Mouse (Mus musculus): ENCODE data around the gene Runx1.

The Runx1 gene

GRCm38 (mm10) chr16:92697737-92698611 is 128.0 kb downstream of the Runx1 start:
- peak; percentile 68 for DNase-seq (ENCODE audit: low spot score)

DNA sequence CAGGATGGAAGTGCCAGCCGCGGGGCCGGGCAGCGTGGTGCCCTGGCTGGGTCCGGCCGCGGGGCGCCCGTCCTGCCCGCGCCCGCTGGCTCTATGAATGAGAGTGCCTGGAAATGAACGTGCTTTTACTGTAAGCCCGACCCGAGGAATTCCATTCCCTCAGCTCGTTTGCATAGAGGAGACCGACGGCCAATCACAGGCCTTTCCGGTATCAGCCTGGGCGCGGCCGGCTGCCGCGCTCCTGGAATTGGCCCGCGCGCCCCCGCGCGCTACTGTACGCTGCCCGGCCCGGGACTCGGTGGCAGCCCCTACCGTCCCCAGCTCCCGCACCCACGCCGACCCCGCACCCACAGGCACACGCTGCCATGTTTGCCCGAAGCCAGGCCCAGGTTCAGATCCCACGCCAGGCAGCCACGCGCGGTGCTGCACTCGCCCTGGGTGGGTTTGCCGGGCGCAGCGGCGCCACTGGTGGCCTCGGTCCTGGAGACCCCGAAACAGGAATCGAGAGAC is 128.7 kb downstream of the Runx1 start:
- peak; percentile 76 for DNase-seq (ENCODE audit: low spot score)

- DNase-seq (ENCODE audit: low spot score), result no peak
These were observed 129.4 kb downstream of the Runx1 start for GRCm38 (mm10) chr16:92696411-92697015.

DNA sequence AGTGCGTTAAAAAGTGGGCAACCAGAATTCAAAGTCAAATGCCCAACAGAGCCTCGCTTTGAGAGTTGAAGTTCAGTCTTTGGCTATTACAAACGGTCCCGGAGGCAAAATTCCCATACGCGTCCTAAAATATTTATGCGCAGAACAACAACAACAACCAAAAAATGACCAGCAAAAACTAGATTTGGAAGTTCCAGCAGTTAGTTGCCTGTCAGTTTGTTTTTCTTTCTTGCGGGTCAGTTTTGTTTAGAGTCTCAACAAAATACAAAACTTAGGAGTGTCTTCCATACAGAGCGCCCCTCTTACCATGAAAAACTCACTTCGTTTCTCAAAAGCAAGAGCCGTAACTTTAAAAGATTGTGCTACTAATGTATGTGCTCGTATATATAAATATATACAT is 130.0 kb downstream of the Runx1 start:
- DNase-seq (ENCODE audit: low spot score), result no peak

GRCm38 (mm10) chr16:92695200-92695921 is 130.6 kb downstream of the Runx1 start:
- no peak for DNase-seq (ENCODE audit: low spot score)

DNA sequence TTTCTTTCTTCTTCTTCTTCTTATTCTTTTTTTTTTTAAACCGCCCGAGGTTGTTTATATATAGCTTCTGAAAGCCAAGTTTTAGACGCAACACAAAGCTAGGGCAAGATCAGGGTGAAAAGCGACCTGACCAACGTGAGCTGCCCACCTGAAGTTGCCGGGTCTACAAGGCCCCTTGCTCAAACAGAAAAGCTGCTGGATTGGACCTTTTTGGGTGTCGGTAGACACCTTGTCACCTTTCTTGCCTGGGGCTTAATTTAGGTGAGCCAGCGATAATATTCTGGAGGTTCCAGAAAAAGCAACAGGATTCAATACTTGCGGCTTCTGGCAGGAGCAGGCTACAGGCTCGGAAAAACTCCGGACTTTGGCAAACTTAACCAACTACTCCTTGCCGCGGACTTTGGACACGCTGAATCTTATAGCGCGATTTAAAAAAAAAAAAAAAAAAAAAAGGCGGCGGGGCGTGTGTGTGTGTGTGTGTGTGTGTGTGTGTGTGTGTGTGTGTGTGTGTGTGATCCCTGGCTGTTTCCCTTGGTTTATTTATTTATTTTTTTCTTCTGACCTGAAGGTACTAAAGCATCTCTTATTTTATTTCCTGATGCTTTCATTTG is 131.3 kb downstream of the Runx1 start:
- no peak for DNase-seq (ENCODE audit: low spot score)

DNA sequence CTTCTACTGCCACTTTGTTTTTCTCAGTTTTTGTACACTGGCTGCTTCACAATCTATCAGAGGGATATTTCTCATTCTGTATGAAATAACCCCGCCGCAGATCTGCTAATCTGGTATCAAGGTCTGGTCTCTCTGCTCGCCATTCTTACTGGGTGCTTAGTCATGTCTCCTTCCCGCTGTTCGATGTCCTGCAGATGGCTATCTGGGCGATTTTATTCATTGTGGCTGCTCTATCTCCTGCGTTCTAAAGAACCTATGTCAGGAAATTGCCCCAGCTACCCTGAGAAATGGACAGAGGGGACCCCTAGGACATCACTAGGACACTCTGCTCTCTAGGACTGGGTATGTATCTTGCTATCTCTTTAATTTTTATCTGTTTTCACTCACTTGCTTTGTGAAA is 135.2 kb downstream of the Runx1 start:
- DNase-seq (ENCODE audit: low spot score), result no peak

- DNase-seq (ENCODE audit: low spot score), result no peak
These were observed 137.0 kb downstream of the Runx1 start for GRCm38 (mm10) chr16:92688941-92689340.

- DNase-seq (ENCODE audit: low spot score), result no peak
These were observed 139.0 kb downstream of the Runx1 start for GRCm38 (mm10) chr16:92686978-92687377.

GRCm38 (mm10) chr16:92685766-92686315 is 140.1 kb downstream of the Runx1 start:
- no peak for DNase-seq (ENCODE audit: low spot score)

GRCm38 (mm10) chr16:92684423-92685211 is 141.3 kb downstream of the Runx1 start:
- DNase-seq (ENCODE audit: low spot score), result no peak

GRCm38 (mm10) chr16:92676630-92677029 is 149.3 kb downstream of the Runx1 start:
- no peak for DNase-seq (ENCODE audit: low spot score)

DNA sequence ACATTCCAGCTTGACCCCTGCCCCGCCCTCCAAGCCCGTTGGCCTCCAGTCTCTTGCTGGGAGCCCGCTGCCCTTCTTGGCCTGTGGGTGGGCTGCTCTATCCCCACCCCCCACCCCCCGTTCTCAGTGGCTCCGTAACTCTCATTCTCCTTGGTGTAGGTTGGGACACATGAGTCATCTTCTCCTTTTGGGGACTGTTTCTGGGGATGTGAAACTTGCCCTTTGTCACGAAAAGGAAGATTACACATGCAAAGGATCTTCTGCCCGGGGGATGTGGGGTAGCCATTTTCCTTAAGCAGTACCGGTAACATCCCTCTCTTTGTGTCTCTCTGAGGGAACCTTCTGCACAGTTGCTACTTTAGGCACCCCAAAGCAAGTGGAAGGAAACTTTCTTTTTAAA is 150.3 kb downstream of the Runx1 start:
- DNase-seq (ENCODE audit: low spot score), result no peak

DNA sequence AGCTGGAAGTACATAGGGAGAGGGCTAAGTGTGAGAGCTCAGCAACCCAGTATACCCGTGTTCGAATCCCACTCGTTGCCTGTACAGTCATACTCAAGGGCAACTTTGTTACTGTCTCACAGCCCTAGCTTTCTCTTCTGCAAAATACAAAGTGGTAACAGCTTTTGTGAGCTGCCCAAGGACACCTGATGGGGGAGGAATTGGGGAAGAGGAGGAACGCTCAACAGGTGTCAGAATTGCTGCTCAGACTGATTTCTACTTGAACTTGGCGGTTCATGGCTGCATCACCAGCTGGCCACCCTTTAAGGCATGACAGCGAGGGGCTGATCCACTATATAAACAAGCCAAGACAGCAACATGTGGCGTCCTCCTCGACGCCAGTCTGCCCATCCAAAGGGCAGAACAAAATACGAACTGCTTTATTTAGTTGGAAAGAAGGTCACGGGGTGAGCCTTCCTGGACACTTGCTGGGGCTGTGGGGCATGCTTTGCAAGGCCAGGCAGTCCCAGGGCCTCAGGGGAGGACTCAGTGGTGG is 151.0 kb downstream of the Runx1 start:
- DNase-seq (ENCODE audit: low spot score), result no peak

GRCm38 (mm10) chr16:92674121-92674816 is 151.7 kb downstream of the Runx1 start:
- no peak for DNase-seq (ENCODE audit: low spot score)

GRCm38 (mm10) chr16:92668807-92669206 is 157.1 kb downstream of the Runx1 start:
- no peak for DNase-seq (ENCODE audit: low spot score)

- no peak for DNase-seq (ENCODE audit: low spot score)
These were observed 164.2 kb downstream of the Runx1 start for GRCm38 (mm10) chr16:92661757-92662156.

DNA sequence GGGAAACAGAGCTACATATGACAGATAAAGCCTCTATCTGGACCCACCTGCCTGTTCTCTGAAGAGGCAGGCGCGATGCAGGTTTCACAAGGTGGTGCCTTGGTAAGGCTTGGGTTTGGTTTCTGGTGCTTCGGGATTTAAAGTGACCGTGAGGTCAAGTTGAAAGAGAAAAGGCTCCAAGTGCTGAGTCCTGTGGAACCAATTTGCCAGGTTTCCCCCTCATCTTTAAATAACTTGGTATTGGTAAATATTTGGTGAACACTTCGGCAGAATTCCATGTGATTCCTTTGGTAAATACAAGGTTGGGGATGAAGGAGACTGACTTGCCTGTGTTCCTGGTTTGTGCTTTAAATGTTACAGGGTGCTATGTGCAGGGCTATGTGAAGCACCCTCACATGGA is 169.2 kb downstream of the Runx1 start:
- no peak for DNase-seq (ENCODE audit: low spot score)

GRCm38 (mm10) chr16:92654294-92654950 is 171.5 kb downstream of the Runx1 start:
- DNase-seq (ENCODE audit: low spot score), result no peak

- no peak for DNase-seq (ENCODE audit: low spot score)
These were observed 172.1 kb downstream of the Runx1 start for GRCm38 (mm10) chr16:92653816-92654215.
